Mouse (Mus musculus): ENCODE data around the gene Pdxp. TPM values are rescaled to one million over a fixed set of nuclear protein-coding genes. Genes with fewer than 3 reads are reported as not detected.
A peak's percentile ranks its signal among the peaks of the same experiment; 100 is the strongest.

The Pdxp gene
- total and polyA plus RNA-seq, 3 experiments = 2.8 to 9.8 (median 5.4) TPM

- no peaks in the 10 kb centered on the region for H3K79me2 ChIP-seq (replicated peaks; ENCODE audit: control insufficient read depth, extremely low read depth, insufficient read depth, poor library complexity, severe bottlenecking)
- 0 out of 2 replicates have a peak overlapping the region, but pooled peaks have one; percentile 15 for H3K9ac ChIP-seq (ENCODE audit: insufficient read depth, low read depth)
- H3K4me1 ChIP-seq (ENCODE audit: control insufficient read depth in 1 of 2, insufficient read depth in 2 of 2) = peaks cover 0 to 4% of the 10 kb centered on the region in 2 experiments; a peak in 2 of 4 replicates
- no peak for TF ChIP-seq CHD1 (IDR thresholded peaks at IDR 0.05; ENCODE audit: low read depth, low read length)
- no peak for TF ChIP-seq TCF12 (IDR thresholded peaks at IDR 0.05; ENCODE audit: low read depth, low read length)
- TF ChIP-seq ZMIZ1 (IDR thresholded peaks at IDR 0.05; ENCODE audit: low read depth, low read length) = no peak
- TF ChIP-seq MXI1 (IDR thresholded peaks at IDR 0.05; ENCODE audit: low read depth, low read length) = no peak
- no peak for TF ChIP-seq NELFE (IDR thresholded peaks at IDR 0.05; ENCODE audit: low read depth, low read length)
- TF ChIP-seq MAX (IDR thresholded peaks at IDR 0.05; ENCODE audit: low read length) = no peak
- no peak for TF ChIP-seq IRF4 (IDR thresholded peaks at IDR 0.05; ENCODE audit: low read depth, low read length)
- no peak for TF ChIP-seq ETS1 (conservative IDR thresholded peaks at IDR 0.05; ENCODE audit: low read depth, low read length)
- no peak for TF ChIP-seq EP300 (IDR thresholded peaks at IDR 0.05; ENCODE audit: low read length)
- TF ChIP-seq CTCF (conservative IDR thresholded peaks at IDR 0.05 in 1 of 2, IDR thresholded peaks at IDR 0.05 in 1 of 2; ENCODE audit: low read depth in 2 of 2, low read length in 2 of 2) = no peak
- no peak for TF ChIP-seq ELF1 (IDR thresholded peaks at IDR 0.05; ENCODE audit: low read depth, low read length)
- no peak for TF ChIP-seq JUN (IDR thresholded peaks at IDR 0.05; ENCODE audit: insufficient read depth, low read depth, low read length)
- no peak for TF ChIP-seq MEF2A (IDR thresholded peaks at IDR 0.05; ENCODE audit: borderline replicate concordance, low read depth, low read length)
- TF ChIP-seq POLR2A (IDR thresholded peaks at IDR 0.05; ENCODE audit: low read depth, low read length) = no peak
- no peak for TF ChIP-seq E2F4 (IDR thresholded peaks at IDR 0.05; ENCODE audit: insufficient replicate concordance, low read depth, low read length)
- TF ChIP-seq BHLHE40 (IDR thresholded peaks at IDR 0.05; ENCODE audit: low read depth, low read length) = no peak
- no peak for TF ChIP-seq SIN3A (IDR thresholded peaks at IDR 0.05; ENCODE audit: low read length)
- TF ChIP-seq CHD2 (IDR thresholded peaks at IDR 0.05; ENCODE audit: low read length) = no peak
- TF ChIP-seq ZNF384 (IDR thresholded peaks at IDR 0.05; ENCODE audit: low read depth, low read length) = no peak
- TF ChIP-seq NRF1 (IDR thresholded peaks at IDR 0.05; ENCODE audit: low read depth, low read length) = no peak
- no peak overlapping the region for H3K27ac ChIP-seq (ENCODE audit: insufficient read depth, low read depth)
- peaks cover 2% of the 10 kb centered on the region for H3K27me3 ChIP-seq (replicated peaks)
- peak overlapping the region; percentile 96 for H3K4me2 ChIP-seq (ENCODE audit: insufficient read depth, low read depth, poor library complexity, severe bottlenecking)
- H3K4me3 ChIP-seq (replicated peaks in 1 of 3; ENCODE audit: low read depth in 2 of 3, low read length in 2 of 3, poor library complexity in 1 of 3) = peak overlapping the region in 2 of 3 experiments; percentile 36 to 58
- no peak for DNase-seq (ENCODE audit: extremely low read depth)
- no peaks in the 10 kb centered on the region for H3K9me3 ChIP-seq (replicated peaks; ENCODE audit: low read length)
- dilution Hi-C loops (cut with MboI; ENCODE audit: extremely low pct_ligation_motif_present, extremely low pct_unique_long_range_greater_than_20kb, low sequenced_read_pairs) = no loop called here
- in situ Hi-C loops (cut with MboI; ENCODE audit: low pct_ligation_motif_present, low pct_unique_long_range_greater_than_20kb, low sequenced_read_pairs) = loop anchor here (5.0 kb wide), 1 partner anchor 41 kb away; no protein-coding TSS in a partner anchor
- H3K36me3 ChIP-seq (replicated peaks in 1 of 2; ENCODE audit: control insufficient read depth in 1 of 2, insufficient read depth in 1 of 2, low read length in 1 of 2) = peaks cover 0 to 4% of the 10 kb centered on the region in 2 experiments
Observed at GRCm38 (mm10) chr15:78948152-78948725, 34.5 kb downstream of the Pdxp start.

- dilution Hi-C loops (cut with MboI; ENCODE audit: extremely low pct_ligation_motif_present, extremely low pct_unique_long_range_greater_than_20kb, low sequenced_read_pairs) = no loop called here
- no peak overlapping the region for H3K4me2 ChIP-seq (ENCODE audit: insufficient read depth, low read depth, poor library complexity, severe bottlenecking)
Observed at GRCm38 (mm10) chr15:78948883-78949282, 35.2 kb downstream of the Pdxp start.

More at GRCm38 (mm10) chr15:78948883-78949282, 35.2 kb downstream of the Pdxp start:
- H3K4me1 ChIP-seq (ENCODE audit: control insufficient read depth in 1 of 2, insufficient read depth in 2 of 2) = peaks cover 0 to 4% of the 10 kb centered on the region in 2 experiments; a peak in 2 of 4 replicates
- peaks cover 4% of the 10 kb centered on the region for H3K27me3 ChIP-seq (replicated peaks)
- no peak for DNase-seq (ENCODE audit: extremely low read depth)
- no peaks in the 10 kb centered on the region for H3K36me3 ChIP-seq (replicated peaks in 1 of 2; ENCODE audit: control insufficient read depth in 1 of 2, insufficient read depth in 1 of 2, low read length in 1 of 2)
- no peak overlapping the region for H3K27ac ChIP-seq (ENCODE audit: insufficient read depth, low read depth)
- H3K9ac ChIP-seq (ENCODE audit: insufficient read depth, low read depth) = no peak overlapping the region
- H3K9me3 ChIP-seq (replicated peaks; ENCODE audit: low read length) = no peaks in the 10 kb centered on the region
- in situ Hi-C loops (cut with MboI; ENCODE audit: low pct_ligation_motif_present, low pct_unique_long_range_greater_than_20kb, low sequenced_read_pairs) = loop anchor here (5.0 kb wide), 1 partner anchor 42 kb away; no protein-coding TSS in a partner anchor
- TF ChIP-seq E2F4 (IDR thresholded peaks at IDR 0.05; ENCODE audit: insufficient replicate concordance, low read depth, low read length) (no peak), HCFC1 (IDR thresholded peaks at IDR 0.05; ENCODE audit: low read depth, low read length) (no peak), MAX (IDR thresholded peaks at IDR 0.05; ENCODE audit: low read length) (no peak), RCOR1 (conservative IDR thresholded peaks at IDR 0.05; ENCODE audit: low read depth, low read length) (no peak), CHD2 (IDR thresholded peaks at IDR 0.05; ENCODE audit: low read length) (no peak), PAX5 (IDR thresholded peaks at IDR 0.05; ENCODE audit: low read length) (no peak), TBP (conservative IDR thresholded peaks at IDR 0.05; ENCODE audit: low read depth, low read length) (no peak), MAZ (IDR thresholded peaks at IDR 0.05; ENCODE audit: low read depth, low read length) (no peak), EP300 (IDR thresholded peaks at IDR 0.05; ENCODE audit: low read length) (no peak)
- H3K79me2 ChIP-seq (replicated peaks; ENCODE audit: control insufficient read depth, extremely low read depth, insufficient read depth, poor library complexity, severe bottlenecking) = no peaks in the 10 kb centered on the region
- H3K4me3 ChIP-seq (replicated peaks in 1 of 3; ENCODE audit: low read depth in 2 of 3, low read length in 2 of 3, poor library complexity in 1 of 3) = no peak overlapping the region
